Comparison of ENCODE assay signal across 9 mouse cellular contexts in the genomic region with DNA sequence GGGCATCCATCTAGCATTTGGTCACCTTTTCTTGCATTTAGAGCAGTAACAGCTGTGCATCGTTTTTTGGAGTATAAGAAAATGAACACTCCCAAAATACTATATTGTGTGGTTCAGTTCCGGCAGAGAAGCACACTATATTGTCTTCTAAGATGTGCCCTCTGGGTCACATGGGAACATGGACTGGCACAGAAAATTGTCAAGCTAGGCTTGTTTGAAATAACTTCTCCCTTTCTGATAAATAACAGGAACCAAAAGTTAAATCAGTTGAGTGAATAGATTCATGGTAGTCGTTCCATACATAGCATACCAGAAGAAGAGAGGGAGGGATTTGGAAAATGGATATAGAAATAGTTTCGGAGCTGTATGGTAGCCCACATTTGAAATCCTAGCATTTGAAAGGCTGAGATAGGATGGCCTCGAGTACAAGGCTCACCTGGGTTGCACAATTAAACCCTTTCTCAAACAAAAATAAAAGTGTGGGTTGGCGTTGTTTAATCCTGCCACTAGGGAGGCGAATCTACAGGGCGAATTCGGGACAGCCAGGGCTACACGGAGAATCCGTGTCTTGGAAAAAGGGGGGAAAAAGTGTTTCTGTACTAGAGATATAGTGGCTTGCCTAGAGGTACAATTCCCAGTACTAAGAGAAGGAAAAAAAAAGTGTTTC. TPM values are rescaled to one million over a fixed set of nuclear protein-coding genes. Genes with fewer than 3 reads are reported as not detected.
A peak's percentile ranks its signal among the peaks of the same experiment; 100 is the strongest.
DNase-seq lines count a peak whose midpoint lies in the region; ATAC-seq and TF ChIP-seq lines count a peak whose summit lies in the region.
"Had no signal": no experiment of that assay in that cellular context is flagged by ENCODE, and none has a peak within 500 bp of the region (broad histone marks: within the 10 kb centered on the region; RNA-seq: fewer than 3 reads in every experiment).

No protein-coding gene starts in this region.

- peak; percentile 40 for ATAC-seq in neural tube, embryonic 11.5 days (ENCODE audit: insufficient read depth, low FRiP score, low TSS enrichment)
- peak; percentile 14 for ATAC-seq in limb, embryonic 14.5 days (ENCODE audit: low FRiP score, low read depth)
- peak; percentile 3; the same call in 1 of the 2 replicates for ATAC-seq in stomach, embryonic 14.5 days (ENCODE audit: insufficient number of reproducible peaks, insufficient read depth, low FRiP score, low read depth)

- peak overlapping the region; percentile 76 for H3K27ac ChIP-seq in neural tube, embryonic 11.5 days (ENCODE audit: low read depth, low read length)
- H3K27ac ChIP-seq in limb, embryonic 14.5 days (replicated peaks; ENCODE audit: low read depth, low read length): peak overlapping the region; percentile 95
- peak overlapping the region; percentile 94 for H3K27ac ChIP-seq in stomach, embryonic 14.5 days (ENCODE audit: low read length)

- H3K27me3 ChIP-seq in neural tube, embryonic 11.5 days (ENCODE audit: control insufficient read depth, insufficient read depth, low read length): no peaks in the 10 kb centered on the region
- H3K27me3 ChIP-seq in erythroblast, embryonic 14.5 days (ENCODE audit: control insufficient read depth): no peaks in the 10 kb centered on the region
- no peaks in the 10 kb centered on the region for H3K27me3 ChIP-seq in limb, embryonic 14.5 days (ENCODE audit: control insufficient read depth, insufficient read depth, low read length)
- H3K27me3 ChIP-seq in stomach, embryonic 14.5 days (ENCODE audit: control insufficient read depth, insufficient read depth, low read length): no peaks in the 10 kb centered on the region

- no peak for TF ChIP-seq POLR2A in limb, embryonic 14.5 days (IDR thresholded peaks at IDR 0.05; ENCODE audit: borderline replicate concordance, extremely low read depth, insufficient read depth, insufficient read length)

- H3K4me2 ChIP-seq in neural tube, embryonic 11.5 days (ENCODE audit: low read depth): peak overlapping the region; percentile 65
- peak overlapping the region; percentile 54 for H3K4me2 ChIP-seq in limb, embryonic 14.5 days (replicated peaks; ENCODE audit: low read depth, low read length, severe bottlenecking)
- H3K4me2 ChIP-seq in stomach, embryonic 14.5 days (replicated peaks; ENCODE audit: low read depth, low read length): peak overlapping the region; percentile 55

- 0 out of 2 replicates have a peak, but pooled peaks cover under 1% of the 10 kb centered on the region for H3K36me3 ChIP-seq in neural tube, embryonic 11.5 days (ENCODE audit: control insufficient read depth, insufficient read depth, low read length)
- H3K36me3 ChIP-seq in erythroblast, embryonic 14.5 days (ENCODE audit: control insufficient read depth): peaks cover 63% of the 10 kb centered on the region
- peaks cover 21% of the 10 kb centered on the region for H3K36me3 ChIP-seq in limb, embryonic 14.5 days (ENCODE audit: control insufficient read depth, insufficient read depth, low read length)
- H3K36me3 ChIP-seq in stomach, embryonic 14.5 days (ENCODE audit: control insufficient read depth, insufficient read depth, low read length): peaks cover 17% of the 10 kb centered on the region

- peak overlapping the region; percentile 80 for H3K4me3 ChIP-seq in neural tube, embryonic 11.5 days (ENCODE audit: low read depth, low read length)
- H3K4me3 ChIP-seq in erythroblast, embryonic 14.5 days (replicated peaks): peak overlapping the region; percentile 93
- peak overlapping the region; percentile 85 for H3K4me3 ChIP-seq in limb, embryonic 14.5 days (replicated peaks; ENCODE audit: low read length)
- H3K4me3 ChIP-seq in stomach, embryonic 14.5 days (ENCODE audit: low read depth, low read length): peak overlapping the region; percentile 82

- no peaks in the 10 kb centered on the region for H3K9me3 ChIP-seq in neural tube, embryonic 11.5 days (ENCODE audit: control insufficient read depth, low read length)
- H3K9me3 ChIP-seq in erythroblast, embryonic 14.5 days (ENCODE audit: control insufficient read depth, low read length): no peaks in the 10 kb centered on the region
- no peaks in the 10 kb centered on the region for H3K9me3 ChIP-seq in limb, embryonic 14.5 days (ENCODE audit: control insufficient read depth, low read length)
- H3K9me3 ChIP-seq in stomach, embryonic 14.5 days (ENCODE audit: control insufficient read depth, low read depth, low read length): no peaks in the 10 kb centered on the region

- H3K9ac ChIP-seq in neural tube, embryonic 11.5 days (ENCODE audit: low read length): peak overlapping the region; percentile 30; the same call in 1 of the 2 replicates
- peak overlapping the region; percentile 91 for H3K9ac ChIP-seq in limb, embryonic 14.5 days (ENCODE audit: low read depth, low read length, severe bottlenecking)
- H3K9ac ChIP-seq in stomach, embryonic 14.5 days (replicated peaks; ENCODE audit: low read depth, low read length): peak overlapping the region; percentile 33

- DNase-seq in neural tube, embryonic 11.5 days (ENCODE audit: low spot score): no peak
- no peak for DNase-seq in neural tube, embryonic 10.5 days (ENCODE audit: extremely low spot score, low spot score)
- peak; percentile 54 for DNase-seq in limb, embryonic 14.5 days (ENCODE audit: low spot score)
- no peak for DNase-seq in gastrocnemius, adult 8-10 months (ENCODE audit: low spot score in 2 of 2)
- no peak for DNase-seq in layer of hippocampus, adult 11-12 months (ENCODE audit: low spot score)
- DNase-seq in lung, postnatal 4 days: no peak

- WGBS in neural tube, embryonic 11.5 days: 12% methylated on average over 11 of the region's 11 CpGs
- WGBS in limb, embryonic 14.5 days: 14% methylated on average over 11 of the region's 11 CpGs
- 9% methylated on average over 11 of the region's 11 CpGs for WGBS in stomach, embryonic 14.5 days

- peaks cover 7% of the 10 kb centered on the region; the same call in 1 of the 2 replicates for H3K4me1 ChIP-seq in neural tube, embryonic 11.5 days (ENCODE audit: control insufficient read depth, insufficient read depth, low read length)
- peaks cover 50% of the 10 kb centered on the region for H3K4me1 ChIP-seq in erythroblast, embryonic 14.5 days (ENCODE audit: control insufficient read depth)
- H3K4me1 ChIP-seq in limb, embryonic 14.5 days (ENCODE audit: control insufficient read depth, insufficient read depth, low read length): peaks cover 39% of the 10 kb centered on the region
- peaks cover 22% of the 10 kb centered on the region for H3K4me1 ChIP-seq in stomach, embryonic 14.5 days (ENCODE audit: control insufficient read depth, insufficient read depth, low read length)

RNA-seq across cellular contexts. Expression of a gene that starts 0.5 kb away (rescaled TPM):
- 81.2 and 83.8 TPM in 2 replicates for polyA plus RNA-seq in neural tube, embryonic 11.5 days (2014; fragmentation: Nextera tagmentation; extraction: Ambion mirVana)
- polyA plus RNA-seq in erythroblast, embryonic 14.5 days (2012): 58.2 and 72.8 TPM in 2 replicates
- 74.9 and 82.9 TPM in 2 replicates for polyA plus RNA-seq in limb, embryonic 14.5 days (2012; rRNA removed)
- 92.1 and 97.6 TPM in 2 replicates for polyA plus RNA-seq in limb, embryonic 14.5 days (2014; fragmentation: Nextera tagmentation; extraction: Ambion mirVana)
- polyA plus RNA-seq in stomach, embryonic 14.5 days (2014; fragmentation: Nextera tagmentation; extraction: Ambion mirVana): 85.5 and 91.3 TPM in 2 replicates
- 100 to 1,000 TPM; 196 to 235 (median 208) TPM for total RNA-seq in gastrocnemius, adult 8-10 months (2022)

RNA-seq across cellular contexts. Expression of a gene that starts 9.3 kb away (rescaled TPM):
- 22.9 and 28.8 TPM in 2 replicates for polyA plus RNA-seq in neural tube, embryonic 11.5 days (2014; fragmentation: Nextera tagmentation; extraction: Ambion mirVana)
- 3.2 and 3.7 TPM in 2 replicates for polyA plus RNA-seq in erythroblast, embryonic 14.5 days (2012)
- 43.0 and 46.0 TPM in 2 replicates for polyA plus RNA-seq in limb, embryonic 14.5 days (2012; rRNA removed)
- polyA plus RNA-seq in limb, embryonic 14.5 days (2014; fragmentation: Nextera tagmentation; extraction: Ambion mirVana): 28.6 and 31.8 TPM in 2 replicates
- polyA plus RNA-seq in stomach, embryonic 14.5 days (2014; fragmentation: Nextera tagmentation; extraction: Ambion mirVana): 39.3 and 39.9 TPM in 2 replicates
- 10 to 100 TPM; 79.7 to 98.2 (median 83.9) TPM for total RNA-seq in gastrocnemius, adult 8-10 months (2022)

RNA-seq across cellular contexts. Expression of a gene that starts 28.9 kb away (rescaled TPM):
- polyA plus RNA-seq in neural tube, embryonic 11.5 days (2014; fragmentation: Nextera tagmentation; extraction: Ambion mirVana): not detected in 2 replicates
- polyA plus RNA-seq in erythroblast, embryonic 14.5 days (2012): 0.02 TPM in 1 of 2 replicates, not detected in the other
- polyA plus RNA-seq in limb, embryonic 14.5 days (2012; rRNA removed): not detected in 2 replicates
- not detected in 2 replicates for polyA plus RNA-seq in limb, embryonic 14.5 days (2014; fragmentation: Nextera tagmentation; extraction: Ambion mirVana)
- not detected in 2 replicates for polyA plus RNA-seq in stomach, embryonic 14.5 days (2014; fragmentation: Nextera tagmentation; extraction: Ambion mirVana)
- not detected for total RNA-seq in gastrocnemius, adult 8-10 months (2022)
- total RNA-seq: hematopoietic stem cell, adult 5-6 weeks had no signal

RNA-seq across cellular contexts. Expression of a gene that starts 40.7 kb away (rescaled TPM):
- polyA plus RNA-seq in neural tube, embryonic 11.5 days (2014; fragmentation: Nextera tagmentation; extraction: Ambion mirVana): 33.7 and 38.2 TPM in 2 replicates
- 0.63 and 1.1 TPM in 2 replicates for polyA plus RNA-seq in erythroblast, embryonic 14.5 days (2012)
- 19.3 and 21.4 TPM in 2 replicates for polyA plus RNA-seq in limb, embryonic 14.5 days (2012; rRNA removed)
- polyA plus RNA-seq in limb, embryonic 14.5 days (2014; fragmentation: Nextera tagmentation; extraction: Ambion mirVana): 21.6 and 23.7 TPM in 2 replicates
- 20.3 and 23.1 TPM in 2 replicates for polyA plus RNA-seq in stomach, embryonic 14.5 days (2014; fragmentation: Nextera tagmentation; extraction: Ambion mirVana)
- 10 to 100 TPM; 19.0 to 22.2 (median 19.5) TPM for total RNA-seq in gastrocnemius, adult 8-10 months (2022)

RNA-seq across cellular contexts. Expression of a gene that starts 52.9 kb away (rescaled TPM):
- polyA plus RNA-seq in neural tube, embryonic 11.5 days (2014; fragmentation: Nextera tagmentation; extraction: Ambion mirVana): 117 and 120 TPM in 2 replicates
- 2.8 and 2.9 TPM in 2 replicates for polyA plus RNA-seq in erythroblast, embryonic 14.5 days (2012)
- polyA plus RNA-seq in limb, embryonic 14.5 days (2012; rRNA removed): 83.0 and 110 TPM in 2 replicates
- 77.8 and 86.8 TPM in 2 replicates for polyA plus RNA-seq in limb, embryonic 14.5 days (2014; fragmentation: Nextera tagmentation; extraction: Ambion mirVana)
- polyA plus RNA-seq in stomach, embryonic 14.5 days (2014; fragmentation: Nextera tagmentation; extraction: Ambion mirVana): 93.0 and 101 TPM in 2 replicates
- 10 to 100 TPM in 3 of 4 experiments, 1 to 10 TPM in 1; 8.5 to 13.5 (median 11.1) TPM for total RNA-seq in gastrocnemius, adult 8-10 months (2022)

Comparison
In these comparisons a context has a peak if more than half of its experiments do, and no peak if none do; other contexts are left out.
1. H3K9ac ChIP-seq: peak in every context shown above with its lines; median percentile 91 in limb, embryonic 14.5 days; 33 in stomach, embryonic 14.5 days; 30 in neural tube, embryonic 11.5 days.